Mouse (Mus musculus) myocyte (in vitro differentiated cells): ENCODE results near the gene Dnaaf2.

Experiments
- MAX ChIP-seq: IDR thresholded peaks from one replicate; pipeline ENCODE4 v1.6.1; 2011; ENCODE audit warnings: low read depth, mild to moderate bottlenecking, control low read depth
- USF1 ChIP-seq: IDR thresholded peaks from one replicate; pipeline ENCODE4 v1.6.1; 2011; ENCODE audit warnings: low read depth, mild to moderate bottlenecking, control low read depth, moderate library complexity

GRCm38 (mm10) chr12:69167656-69168460, 30.4 kb downstream of the Dnaaf2 start:
- TF ChIP-seq USF1 (no peak), MAX (no peak)
